In the genomic region with DNA sequence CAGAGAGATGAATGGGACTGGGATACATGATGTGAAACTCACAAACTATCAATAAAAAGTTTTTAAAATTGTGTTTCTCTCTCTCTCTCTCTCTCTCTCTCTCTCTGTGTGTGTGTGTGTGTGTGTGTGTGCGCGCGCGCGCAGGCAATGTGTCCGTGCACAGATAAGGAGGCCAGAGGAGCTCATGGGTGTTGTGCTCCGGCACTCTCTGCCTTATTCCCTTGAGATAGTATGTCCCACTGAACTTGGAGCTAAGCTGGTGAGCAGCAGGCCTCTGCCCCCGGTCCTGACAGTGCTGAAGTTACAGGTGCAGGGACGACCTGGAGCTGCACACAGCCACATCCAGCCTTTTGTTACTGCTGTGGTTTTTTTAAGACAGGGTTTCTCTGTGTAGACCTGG, we compare ENCODE assay signal across 17 mouse cellular contexts. TPM values are rescaled to one million over a fixed set of nuclear protein-coding genes. Genes with fewer than 3 reads are reported as not detected.
DNase-seq lines count a peak whose midpoint lies in the region; ATAC-seq and TF ChIP-seq lines count a peak whose summit lies in the region.
"Had no signal": no experiment of that assay in that cellular context is flagged by ENCODE, and none has a peak within 500 bp of the region (broad histone marks: within the 10 kb centered on the region; RNA-seq: fewer than 3 reads in every experiment).

No protein-coding gene starts in this region.

- no peaks in the 10 kb centered on the region for H3K36me3 ChIP-seq in lung, embryonic 14.5 days (ENCODE audit: insufficient read depth)
- no peaks in the 10 kb centered on the region for H3K36me3 ChIP-seq in lung, postnatal 0 days (ENCODE audit: insufficient read depth, low read length)
- H3K36me3 ChIP-seq in liver, embryonic 14.5 days (replicated peaks; ENCODE audit: control insufficient read depth, insufficient read depth, low read depth) = no peaks in the 10 kb centered on the region
- no peaks in the 10 kb centered on the region for H3K36me3 ChIP-seq in stomach, embryonic 16.5 days (ENCODE audit: control insufficient read depth, insufficient read depth, low read length)
- H3K36me3 ChIP-seq in midbrain, embryonic 16.5 days (ENCODE audit: control insufficient read depth, insufficient read depth, low read length) = no peaks in the 10 kb centered on the region
- H3K36me3 ChIP-seq: embryonic facial prominence, embryonic 10.5 days; forebrain, embryonic 10.5 days; limb, embryonic 12.5 days had no signal

- no peak overlapping the region for H3K4me3 ChIP-seq in lung, embryonic 14.5 days (ENCODE audit: low read depth, low read length)
- H3K4me3 ChIP-seq in lung, postnatal 0 days (ENCODE audit: low read depth, low read length) = no peak overlapping the region
- H3K4me3 ChIP-seq in liver, embryonic 14.5 days (ENCODE audit: insufficient read depth in 1 of 2, low read depth in 2 of 2, low read length in 2 of 2) = peak overlapping the region; percentile 22 to 28
- no peak overlapping the region for H3K4me3 ChIP-seq in stomach, embryonic 16.5 days (replicated peaks; ENCODE audit: low read length)
- H3K4me3 ChIP-seq in midbrain, embryonic 16.5 days (ENCODE audit: low read depth, low read length) = no peak overlapping the region
- H3K4me3 ChIP-seq: embryonic facial prominence, embryonic 10.5 days; forebrain, embryonic 10.5 days; limb, embryonic 12.5 days; myocyte had no signal

- no peak for TF ChIP-seq CTCF in lung, embryonic 14.5 days (IDR thresholded peaks at IDR 0.05; ENCODE audit: low read depth)
- TF ChIP-seq CTCF in lung, postnatal 0 days (IDR thresholded peaks at IDR 0.05) = no peak
- TF ChIP-seq CTCF in liver, embryonic 14.5 days (IDR thresholded peaks at IDR 0.05; ENCODE audit: low read depth) = no peak

- H3K9ac ChIP-seq in lung, embryonic 14.5 days = no peak overlapping the region
- no peak overlapping the region for H3K9ac ChIP-seq in lung, postnatal 0 days (replicated peaks; ENCODE audit: low read depth)
- peak overlapping the region; percentile 64 for H3K9ac ChIP-seq in liver, embryonic 14.5 days (replicated peaks)
- H3K9ac ChIP-seq in stomach, embryonic 16.5 days (ENCODE audit: low read length) = no peak overlapping the region
- H3K9ac ChIP-seq in midbrain, embryonic 16.5 days (ENCODE audit: low read depth, low read length) = no peak overlapping the region
- H3K9ac ChIP-seq: limb, embryonic 12.5 days had no signal

- peak overlapping the region; percentile 16; the same call in 1 of the 2 replicates for H3K27ac ChIP-seq in lung, embryonic 14.5 days (ENCODE audit: low read depth)
- no peak overlapping the region for H3K27ac ChIP-seq in lung, postnatal 0 days (ENCODE audit: low read length)
- peak overlapping the region; percentile 99 for H3K27ac ChIP-seq in liver, embryonic 14.5 days
- no peak overlapping the region for H3K27ac ChIP-seq in stomach, embryonic 16.5 days (ENCODE audit: low read length)
- no peak overlapping the region for H3K27ac ChIP-seq in midbrain, embryonic 16.5 days (ENCODE audit: low read length)
- H3K27ac ChIP-seq: limb, embryonic 12.5 days had no signal

- WGBS in lung, embryonic 14.5 days = 75% methylated on average over 9 of the region's 9 CpGs
- WGBS in lung, postnatal 0 days = 79% methylated on average over 9 of the region's 9 CpGs
- 20% methylated on average over 9 of the region's 9 CpGs for WGBS in liver, embryonic 14.5 days (ENCODE audit: insufficient replicate concordance)
- WGBS in stomach, embryonic 16.5 days = 76% methylated on average over 9 of the region's 9 CpGs
- WGBS in midbrain, embryonic 16.5 days = 93% methylated on average over 9 of the region's 9 CpGs

- no peaks in the 10 kb centered on the region for H3K27me3 ChIP-seq in lung, embryonic 14.5 days (ENCODE audit: insufficient read depth, low read length)
- no peaks in the 10 kb centered on the region for H3K27me3 ChIP-seq in lung, postnatal 0 days (replicated peaks; ENCODE audit: insufficient read depth, low read length)
- no peaks in the 10 kb centered on the region for H3K27me3 ChIP-seq in liver, embryonic 14.5 days (ENCODE audit: control insufficient read depth, insufficient read depth, low read length)
- no peaks in the 10 kb centered on the region for H3K27me3 ChIP-seq in stomach, embryonic 16.5 days (ENCODE audit: control insufficient read depth, insufficient read depth, low read length)
- no peaks in the 10 kb centered on the region for H3K27me3 ChIP-seq in midbrain, embryonic 16.5 days (ENCODE audit: control insufficient read depth, insufficient read depth, low read depth, low read length)
- H3K27me3 ChIP-seq: limb, embryonic 12.5 days had no signal

- ATAC-seq in lung, embryonic 14.5 days (ENCODE audit: insufficient read depth) = peak; percentile 28; the same call in 1 of the 2 replicates
- no peak for ATAC-seq in lung, postnatal 0 days
- ATAC-seq in common myeloid progenitor, adult 5-6 weeks (replicated peaks; ENCODE audit: low read depth, poor library complexity, severe bottlenecking) = peak; percentile 70; the same call in 1 of the 2 replicates
- ATAC-seq in liver, embryonic 14.5 days (ENCODE audit: insufficient read depth) = peak; percentile 92
- ATAC-seq in stomach, embryonic 16.5 days (ENCODE audit: insufficient read depth, low FRiP score) = peak; percentile 74
- ATAC-seq in midbrain, embryonic 16.5 days = no peak
- ATAC-seq: activated CD4-positive, CD25-positive, alpha-beta regulatory T cell, adult 4 months had no signal

- no peak for TF ChIP-seq EP300 in lung, postnatal 0 days (IDR thresholded peaks at IDR 0.05)
- peak; percentile 90 for TF ChIP-seq EP300 in liver, embryonic 14.5 days (IDR thresholded peaks at IDR 0.05; ENCODE audit: low read depth)

- no peaks in the 10 kb centered on the region for H3K4me1 ChIP-seq in lung, embryonic 14.5 days (ENCODE audit: insufficient read depth)
- H3K4me1 ChIP-seq in lung, postnatal 0 days (ENCODE audit: insufficient read depth, low read depth, low read length) = no peaks in the 10 kb centered on the region
- peaks cover 51 to 57% of the 10 kb centered on the region in 2 experiments for H3K4me1 ChIP-seq in liver, embryonic 14.5 days (replicated peaks; ENCODE audit: control insufficient read depth in 2 of 2, insufficient read depth in 2 of 2, low read length in 1 of 2)
- H3K4me1 ChIP-seq in stomach, embryonic 16.5 days (ENCODE audit: control insufficient read depth, insufficient read depth, low read length) = no peaks in the 10 kb centered on the region
- H3K4me1 ChIP-seq in midbrain, embryonic 16.5 days (ENCODE audit: control insufficient read depth, insufficient read depth, low read length) = no peaks in the 10 kb centered on the region
- H3K4me1 ChIP-seq: embryonic facial prominence, embryonic 10.5 days; forebrain, embryonic 10.5 days; limb, embryonic 12.5 days had no signal

- DNase-seq in lung, embryonic 14.5 days = no peak
- DNase-seq in lung, postnatal 0 days (ENCODE audit: low spot score) = no peak
- DNase-seq in liver, embryonic 14.5 days (ENCODE audit: low read depth in 3 of 3, low spot score in 3 of 3) = peak in 1 of 3 experiments; percentile 85
- no peak for DNase-seq in gastrocnemius, postnatal 25 days
- DNase-seq: heart, postnatal 4 days; kidney, postnatal 14 days; lung, postnatal 14 days had no signal

- no peak overlapping the region for H3K4me2 ChIP-seq in lung, embryonic 14.5 days
- no peak overlapping the region for H3K4me2 ChIP-seq in lung, postnatal 0 days (replicated peaks; ENCODE audit: low read depth, low read length)
- peak overlapping the region; percentile 69 for H3K4me2 ChIP-seq in liver, embryonic 14.5 days (ENCODE audit: low read depth)
- no peak overlapping the region for H3K4me2 ChIP-seq in stomach, embryonic 16.5 days (ENCODE audit: low read depth, low read length)
- H3K4me2 ChIP-seq in midbrain, embryonic 16.5 days (ENCODE audit: low read length) = no peak overlapping the region
- H3K4me2 ChIP-seq: limb, embryonic 12.5 days; midbrain, embryonic 11.5 days had no signal

- H3K9me3 ChIP-seq in lung, embryonic 14.5 days (ENCODE audit: low read depth, low read length) = no peaks in the 10 kb centered on the region
- no peaks in the 10 kb centered on the region for H3K9me3 ChIP-seq in lung, postnatal 0 days (ENCODE audit: low read length)
- no peaks in the 10 kb centered on the region for H3K9me3 ChIP-seq in liver, embryonic 14.5 days (ENCODE audit: control insufficient read depth, low read length)
- no peaks in the 10 kb centered on the region for H3K9me3 ChIP-seq in stomach, embryonic 16.5 days (replicated peaks; ENCODE audit: control insufficient read depth, low read length)
- H3K9me3 ChIP-seq in midbrain, embryonic 16.5 days (replicated peaks; ENCODE audit: control insufficient read depth, low read length, poor library complexity, severe bottlenecking) = no peaks in the 10 kb centered on the region
- H3K9me3 ChIP-seq: embryonic facial prominence, embryonic 10.5 days; forebrain, embryonic 10.5 days; limb, embryonic 12.5 days had no signal

RNA-seq across cellular contexts. Expression of a gene that starts 57.9 kb away (rescaled TPM):
- 0.08 and 0.18 TPM in 2 replicates for polyA plus RNA-seq in lung, embryonic 14.5 days (2014; fragmentation: Nextera tagmentation; extraction: Ambion mirVana)
- 0.44 and 0.73 TPM in 2 replicates for polyA plus RNA-seq in lung, postnatal 0 days (2015; fragmentation: Nextera tagmentation; extraction: Ambion mirVana)
- not detected in 2 replicates for total RNA-seq in common myeloid progenitor, adult 5-6 weeks (2017)
- polyA plus RNA-seq in liver, embryonic 14.5 days (2012; rRNA removed) = not detected in 2 replicates
- not detected in 2 replicates for polyA plus RNA-seq in liver, embryonic 14.5 days (2014; fragmentation: Nextera tagmentation; extraction: Ambion mirVana)
- polyA plus RNA-seq in stomach, embryonic 16.5 days (2015; fragmentation: Nextera tagmentation; extraction: Ambion mirVana) = 0.32 and 0.35 TPM in 2 replicates
- total RNA-seq in gastrocnemius, postnatal 25 days (2021) = 1 to 10 TPM; 3.2 to 6.9 TPM
- polyA plus RNA-seq in midbrain, embryonic 16.5 days (2015; fragmentation: Nextera tagmentation; extraction: Ambion mirVana) = 0.45 and 0.52 TPM in 2 replicates
- total RNA-seq: granulocyte monocyte progenitor cell, adult 5-6 weeks had no signal
- polyA plus RNA-seq: activated CD4-positive, CD25-positive, alpha-beta regulatory T cell, adult 4 months; limb, embryonic 12.5 days; myocyte had no signal

Comparison
In these comparisons a context has a peak if more than half of its experiments do, and no peak if none do; other contexts are left out.
1. ATAC-seq: peak in lung, embryonic 14.5 days (single experiment), common myeloid progenitor, adult 5-6 weeks (single experiment), liver, embryonic 14.5 days (single experiment) and stomach, embryonic 16.5 days (single experiment); none in lung, postnatal 0 days (single experiment) and midbrain, embryonic 16.5 days (single experiment).
2. H3K27ac ChIP-seq: peak in lung, embryonic 14.5 days (single experiment) and liver, embryonic 14.5 days (single experiment); none in lung, postnatal 0 days (single experiment), stomach, embryonic 16.5 days (single experiment) and midbrain, embryonic 16.5 days (single experiment).
3. H3K4me3 ChIP-seq: peak in liver, embryonic 14.5 days (2 of 2); none in lung, embryonic 14.5 days (single experiment), lung, postnatal 0 days (single experiment), stomach, embryonic 16.5 days (single experiment) and midbrain, embryonic 16.5 days (single experiment).